Comparison of ENCODE assay signal across 9 mouse cellular contexts in genomic region chr7:138428826-138429225, GRCm38 (mm10). TPM values are rescaled to one million over a fixed set of nuclear protein-coding genes. Genes with fewer than 3 reads are reported as not detected.
DNase-seq lines count a peak whose midpoint lies in the region; ATAC-seq and TF ChIP-seq lines count a peak whose summit lies in the region.
"Had no signal": no experiment of that assay in that cellular context is flagged by ENCODE, and none has a peak within 500 bp of the region (broad histone marks: within the 10 kb centered on the region; RNA-seq: fewer than 3 reads in every experiment).

No protein-coding gene starts in this region.

- H3K9ac ChIP-seq in hindbrain, postnatal 0 days (replicated peaks; ENCODE audit: low read length): no peak overlapping the region
- no peak overlapping the region for H3K9ac ChIP-seq in hindbrain, embryonic 14.5 days
- H3K9ac ChIP-seq in ES-E14 (ENCODE audit: insufficient read depth, low read depth, low read length, poor library complexity, severe bottlenecking): no peak overlapping the region

- no peaks in the 10 kb centered on the region for H3K36me3 ChIP-seq in hindbrain, postnatal 0 days (ENCODE audit: insufficient read depth, low read length)
- H3K36me3 ChIP-seq in hindbrain, embryonic 14.5 days (replicated peaks; ENCODE audit: control insufficient read depth, insufficient read depth): no peaks in the 10 kb centered on the region
- H3K36me3 ChIP-seq in ES-E14 (ENCODE audit: control insufficient read depth, insufficient read depth, low read length, poor library complexity, severe bottlenecking): no peaks in the 10 kb centered on the region

- no peak for TF ChIP-seq POLR2A in bone marrow, adult 2 months (IDR thresholded peaks at IDR 0.05; ENCODE audit: borderline replicate concordance, control insufficient read depth, low read depth, low read length)

- no peak overlapping the region for H3K4me3 ChIP-seq in hindbrain, postnatal 0 days (ENCODE audit: low read length)
- no peak overlapping the region for H3K4me3 ChIP-seq in hindbrain, embryonic 14.5 days (replicated peaks; ENCODE audit: low read length)
- no peak overlapping the region for H3K4me3 ChIP-seq in ES-E14 (ENCODE audit: insufficient read depth in 1 of 2, low read depth in 1 of 2, low read length in 2 of 2, poor library complexity in 1 of 2, severe bottlenecking in 1 of 2)
- H3K4me3 ChIP-seq in bone marrow, adult 2 months (replicated peaks; ENCODE audit: control insufficient read depth, low read depth, low read length): no peak overlapping the region

- no peaks in the 10 kb centered on the region for H3K9me3 ChIP-seq in hindbrain, postnatal 0 days (ENCODE audit: low read length)
- H3K9me3 ChIP-seq in hindbrain, embryonic 14.5 days (ENCODE audit: control insufficient read depth, low read length): no peaks in the 10 kb centered on the region
- H3K9me3 ChIP-seq in ES-E14 (ENCODE audit: control insufficient read depth, insufficient read depth, low read depth, low read length): no peaks in the 10 kb centered on the region

- no peaks in the 10 kb centered on the region for H3K27me3 ChIP-seq in hindbrain, postnatal 0 days (ENCODE audit: insufficient read depth, low read length)
- H3K27me3 ChIP-seq in hindbrain, embryonic 14.5 days (ENCODE audit: control insufficient read depth, insufficient read depth, low read length): no peaks in the 10 kb centered on the region

- H3K4me2 ChIP-seq in hindbrain, postnatal 0 days (ENCODE audit: low read depth, low read length): no peak overlapping the region
- no peak overlapping the region for H3K4me2 ChIP-seq in hindbrain, embryonic 14.5 days (replicated peaks)

- WGBS in hindbrain, postnatal 0 days: 41% methylated on average over 1 of the region's 1 CpGs
- 43% methylated on average over 1 of the region's 1 CpGs for WGBS in hindbrain, embryonic 14.5 days
- 6% methylated on average over 1 of the region's 1 CpGs for WGBS in bone marrow, adult 2 months

- no peak for ATAC-seq in hindbrain, postnatal 0 days
- no peak for ATAC-seq in hindbrain, embryonic 14.5 days (ENCODE audit: low FRiP score)
- ATAC-seq in activated CD4-positive, CD25-positive, alpha-beta regulatory T cell, adult 4 months: no peak
- ATAC-seq in megakaryocyte-erythroid progenitor cell, adult 5-6 weeks (replicated peaks; ENCODE audit: low FRiP score, low TSS enrichment, poor library complexity, severe bottlenecking): no peak

- H3K27ac ChIP-seq in hindbrain, postnatal 0 days: no peak overlapping the region
- no peak overlapping the region for H3K27ac ChIP-seq in hindbrain, embryonic 14.5 days
- no peak overlapping the region for H3K27ac ChIP-seq in ES-E14 (ENCODE audit: insufficient read depth, low read depth, low read length, poor library complexity, severe bottlenecking)
- no peak overlapping the region for H3K27ac ChIP-seq in bone marrow, adult 2 months (ENCODE audit: control insufficient read depth, insufficient read depth, low read depth, low read length, poor library complexity)

- peak; percentile 39 for TF ChIP-seq CTCF in hindbrain, postnatal 0 days (IDR thresholded peaks at IDR 0.05; ENCODE audit: low read depth)
- TF ChIP-seq CTCF in bone marrow, adult 2 months (IDR thresholded peaks at IDR 0.05; ENCODE audit: control insufficient read depth, insufficient read depth, low read length): peak; percentile 28; the same call in 1 of the 2 replicates

- H3K4me1 ChIP-seq in hindbrain, postnatal 0 days (ENCODE audit: insufficient read depth, low read length): no peaks in the 10 kb centered on the region
- H3K4me1 ChIP-seq in hindbrain, embryonic 14.5 days (replicated peaks; ENCODE audit: control insufficient read depth, insufficient read depth, low read length): no peaks in the 10 kb centered on the region
- no peaks in the 10 kb centered on the region for H3K4me1 ChIP-seq in ES-E14 (ENCODE audit: control insufficient read depth in 2 of 2, insufficient read depth in 2 of 2, low read length in 2 of 2, poor library complexity in 1 of 2)
- no peaks in the 10 kb centered on the region for H3K4me1 ChIP-seq in bone marrow, adult 2 months (ENCODE audit: control insufficient read depth, insufficient read depth, low read length)

- in situ Hi-C loops in ES-E14 (cut with MboI; ENCODE audit: low sequenced_read_pairs in 2 of 2, unreplicated experiment in 2 of 2): no loop called here

- peak; percentile 20 for DNase-seq in hindbrain, postnatal 0 days (ENCODE audit: low spot score)
- DNase-seq in hindbrain, embryonic 14.5 days (ENCODE audit: low spot score): no peak
- DNase-seq in ES-E14 (ENCODE audit: low read depth, low spot score): no peak
- peak; percentile 51 to 57 for DNase-seq in frontal cortex, postnatal 36 days (ENCODE audit: low spot score in 2 of 2)
- peak; percentile 52 to 58 for DNase-seq in lung, adult 18-20 months

TF ChIP-seq in ES-E14, 5 proteins besides CTCF, POLR2A, EP300 and RAD21:
- TF ChIP-seq ZNF384 (IDR thresholded peaks at IDR 0.05; ENCODE audit: low read depth, low read length) (no peak), HCFC1 (IDR thresholded peaks at IDR 0.05; ENCODE audit: borderline replicate concordance, insufficient read depth, low read length) (no peak), ZC3H11A (IDR thresholded peaks at IDR 0.05; ENCODE audit: borderline replicate concordance, low read depth, low read length) (peak; percentile 51; the same call in 1 of the 2 replicates), CHD2 (IDR thresholded peaks at IDR 0.05; ENCODE audit: low read depth, low read length) (no peak), MAFK (IDR thresholded peaks at IDR 0.05; ENCODE audit: insufficient read depth, low read depth, low read length) (no peak)

RNA-seq across cellular contexts. Expression of gene Tcerg1l, which starts 31.3 kb away (rescaled TPM):
- total RNA-seq in hindbrain, postnatal 0 days (2014; rRNA removed): 28.5 and 33.9 TPM in 2 replicates
- 22.7 and 25.4 TPM in 2 replicates for polyA plus RNA-seq in hindbrain, postnatal 0 days (2015; fragmentation: Nextera tagmentation; extraction: Ambion mirVana)
- polyA plus RNA-seq in hindbrain, embryonic 14.5 days (2014; fragmentation: Nextera tagmentation; extraction: Ambion mirVana): 39.7 and 41.0 TPM in 2 replicates
- 0.58 and 1.1 TPM in 2 replicates for total RNA-seq in ES-E14 (2012; rRNA removed)
- not detected in 2 replicates for polyA plus RNA-seq in bone marrow, adult 2 months (2011; ENCODE audit: insufficient read depth, insufficient read length, low replicate concordance, missing spikeins)
- polyA plus RNA-seq in activated CD4-positive, CD25-positive, alpha-beta regulatory T cell, adult 4 months (2017; shearing (Covaris generic)): not detected
- not detected in 2 replicates for total RNA-seq in megakaryocyte-erythroid progenitor cell, adult 5-6 weeks (2014; fragmentation: Nextera tagmentation)
- not detected in 2 replicates for total RNA-seq in megakaryocyte-erythroid progenitor cell, adult 5-6 weeks (2017)
- total RNA-seq: heart, postnatal 14 days had no signal

Comparison
In these comparisons a context has a peak if more than half of its experiments do, and no peak if none do; other contexts are left out.
1. DNase-seq: peak in hindbrain, postnatal 0 days (single experiment), frontal cortex, postnatal 36 days (2 of 2) and lung, adult 18-20 months (2 of 2); none in hindbrain, embryonic 14.5 days (single experiment) and ES-E14 (single experiment).
2. RNA of gene Tcerg1l, which starts 31.3 kb away (polyA plus RNA-seq): 39.7 to 41.0 TPM in hindbrain, embryonic 14.5 days and 22.7 to 25.4 TPM in hindbrain, postnatal 0 days; not detected in bone marrow, adult 2 months and not detected in activated CD4-positive, CD25-positive, alpha-beta regulatory T cell, adult 4 months; every median in the first group is over 10 times any median in the second.